Mouse (Mus musculus): ENCODE data around the gene Nin. TPM values are rescaled to one million over a fixed set of nuclear protein-coding genes. Genes with fewer than 3 reads are reported as not detected.

Gene Nin
- polyA plus RNA-seq, 1 experiment from 2014 or later, result 3.6 TPM

DNA sequence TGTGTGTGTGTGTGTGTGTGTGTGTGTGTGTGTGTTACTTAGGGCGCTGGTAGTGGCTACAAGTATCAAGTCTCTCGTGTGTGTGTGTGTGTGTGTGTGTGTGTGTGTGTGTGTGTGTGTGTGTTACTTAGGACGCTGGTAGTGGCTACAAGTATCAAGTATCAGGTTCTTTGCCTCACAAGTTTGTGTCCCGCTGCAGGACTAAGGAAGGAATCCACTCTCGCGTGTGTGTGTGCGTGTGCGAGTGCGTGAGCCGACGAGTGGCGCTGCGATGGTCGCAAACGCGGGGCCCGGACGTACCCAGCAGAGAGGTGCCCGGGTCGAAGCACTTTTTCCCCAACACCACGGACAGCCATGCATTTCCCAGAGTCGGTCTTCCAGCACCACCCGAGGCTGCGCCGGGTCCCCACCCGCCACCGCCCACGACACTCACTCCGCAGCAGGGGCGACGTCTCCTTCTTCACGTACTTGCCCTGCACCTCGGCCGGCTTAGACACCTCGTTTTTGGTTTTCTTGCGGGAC, 127.2 kb downstream of the Nin start:
- peak; percentile 53 for DNase-seq (ENCODE audit: low spot score)

DNA sequence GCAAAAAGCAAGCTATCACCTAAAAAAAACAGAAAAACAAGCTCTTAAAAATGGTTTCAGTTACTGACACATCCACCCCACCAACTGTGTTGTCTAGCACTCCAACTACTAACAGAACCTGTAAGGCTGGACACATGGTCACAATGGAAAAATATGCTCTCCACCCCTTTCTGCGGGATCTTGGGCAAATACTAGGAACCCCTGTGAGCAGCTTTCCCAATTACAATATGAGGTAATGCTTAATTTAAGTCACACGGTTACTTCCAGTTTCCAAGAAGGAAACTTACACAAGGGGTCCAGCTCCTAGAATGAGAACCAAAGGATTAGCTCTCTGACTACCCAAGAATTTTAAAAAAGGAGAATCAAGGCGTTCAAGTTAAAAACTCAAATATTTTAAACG, 128.0 kb downstream of the Nin start:
- Histone ChIP-seq H3K9me3 (ENCODE audit: control insufficient read depth, low read length) (no peaks in the 10 kb centered on the region), H3K27ac (replicated peaks) (0 out of 2 replicates have a peak overlapping the region, but pooled peaks have one; percentile 35), H3K27me3 (ENCODE audit: control insufficient read depth, insufficient read depth, low read length) (no peaks in the 10 kb centered on the region), H3K36me3 (ENCODE audit: control insufficient read depth, insufficient read depth, low read length) (no peaks in the 10 kb centered on the region; the same call in 1 of the 2 replicates), H3K4me3 (ENCODE audit: low read depth, low read length) (peak overlapping the region; percentile 83), H3K4me2 (replicated peaks; ENCODE audit: low read depth) (peak overlapping the region; percentile 84), H3K4me1 (replicated peaks; ENCODE audit: control insufficient read depth, insufficient read depth) (no peaks in the 10 kb centered on the region), H3K9ac (ENCODE audit: low read length) (peak overlapping the region; percentile 92; the same call in 1 of the 2 replicates)
- DNase-seq (ENCODE audit: low spot score) (peak; percentile 30), ATAC-seq (ENCODE audit: low FRiP score, low TSS enrichment) (no peak)
- TF ChIP-seq CTCF (IDR thresholded peaks at IDR 0.05; ENCODE audit: low read depth) (no peak), EP300 (optimal IDR thresholded peaks at IDR 0.05) (no peak)
- WGBS, result 16% methylated on average over 4 of the region's 4 CpGs

More for the DNA sequence above, 127.2 kb downstream of the Nin start:
- H3K9ac ChIP-seq (ENCODE audit: low read length), result peak overlapping the region; percentile 92
- no peaks in the 10 kb centered on the region for H3K9me3 ChIP-seq (ENCODE audit: control insufficient read depth, low read length)
- H3K27ac ChIP-seq (replicated peaks), result peak overlapping the region; percentile 94
- H3K36me3 ChIP-seq (ENCODE audit: control insufficient read depth, insufficient read depth, low read length), result no peaks in the 10 kb centered on the region; the same call in 1 of the 2 replicates
- H3K4me1 ChIP-seq (replicated peaks; ENCODE audit: control insufficient read depth, insufficient read depth), result no peaks in the 10 kb centered on the region
- no peak for TF ChIP-seq EP300 (optimal IDR thresholded peaks at IDR 0.05)
- no peak for TF ChIP-seq CTCF (IDR thresholded peaks at IDR 0.05; ENCODE audit: low read depth)
- WGBS, result 1% methylated on average over 36 of the region's 36 CpGs
- peak overlapping the region; percentile 83 for H3K4me3 ChIP-seq (ENCODE audit: low read depth, low read length)
- ATAC-seq (ENCODE audit: low FRiP score, low TSS enrichment), result peak; percentile 30
- peak overlapping the region; percentile 84 for H3K4me2 ChIP-seq (replicated peaks; ENCODE audit: low read depth)
- H3K27me3 ChIP-seq (ENCODE audit: control insufficient read depth, insufficient read depth, low read length), result no peaks in the 10 kb centered on the region

DNA sequence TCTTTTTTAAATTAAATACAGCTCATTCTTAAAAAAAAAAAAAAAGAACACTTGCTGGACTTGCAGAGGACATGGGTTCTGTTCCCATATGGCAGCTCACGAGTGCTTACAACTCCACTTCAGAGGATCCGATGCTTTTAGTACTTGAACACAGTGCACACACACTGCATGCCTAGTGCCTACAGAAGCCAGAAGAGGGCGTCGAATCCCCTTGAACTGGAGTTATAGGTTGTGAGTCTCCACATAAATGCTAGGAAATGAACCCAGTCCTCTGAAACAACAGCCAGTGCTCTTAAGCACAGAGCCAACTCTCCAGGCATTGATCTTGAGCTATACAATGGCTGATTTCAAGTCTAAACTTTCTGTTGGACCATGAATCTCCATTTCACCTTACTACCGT, 130.6 kb downstream of the Nin start:
- H3K27me3 ChIP-seq (ENCODE audit: control insufficient read depth, insufficient read depth, low read length), result no peaks in the 10 kb centered on the region
- 78% methylated on average over 5 of the region's 5 CpGs for WGBS
- no peaks in the 10 kb centered on the region for H3K9me3 ChIP-seq (ENCODE audit: control insufficient read depth, low read length)
- no peaks in the 10 kb centered on the region for H3K4me1 ChIP-seq (replicated peaks; ENCODE audit: control insufficient read depth, insufficient read depth)
- H3K27ac ChIP-seq (replicated peaks), result no peak overlapping the region
- no peak overlapping the region for H3K4me2 ChIP-seq (replicated peaks; ENCODE audit: low read depth)
- H3K36me3 ChIP-seq (ENCODE audit: control insufficient read depth, insufficient read depth, low read length), result no peaks in the 10 kb centered on the region; the same call in 1 of the 2 replicates
- no peak overlapping the region for H3K9ac ChIP-seq (ENCODE audit: low read length)
- DNase-seq (ENCODE audit: low spot score) (no peak), ATAC-seq (ENCODE audit: low FRiP score, low TSS enrichment) (no peak)
- H3K4me3 ChIP-seq (ENCODE audit: low read depth, low read length), result no peak overlapping the region
- TF ChIP-seq CTCF (IDR thresholded peaks at IDR 0.05; ENCODE audit: low read depth) (peak; percentile 60), EP300 (optimal IDR thresholded peaks at IDR 0.05) (no peak)

DNA sequence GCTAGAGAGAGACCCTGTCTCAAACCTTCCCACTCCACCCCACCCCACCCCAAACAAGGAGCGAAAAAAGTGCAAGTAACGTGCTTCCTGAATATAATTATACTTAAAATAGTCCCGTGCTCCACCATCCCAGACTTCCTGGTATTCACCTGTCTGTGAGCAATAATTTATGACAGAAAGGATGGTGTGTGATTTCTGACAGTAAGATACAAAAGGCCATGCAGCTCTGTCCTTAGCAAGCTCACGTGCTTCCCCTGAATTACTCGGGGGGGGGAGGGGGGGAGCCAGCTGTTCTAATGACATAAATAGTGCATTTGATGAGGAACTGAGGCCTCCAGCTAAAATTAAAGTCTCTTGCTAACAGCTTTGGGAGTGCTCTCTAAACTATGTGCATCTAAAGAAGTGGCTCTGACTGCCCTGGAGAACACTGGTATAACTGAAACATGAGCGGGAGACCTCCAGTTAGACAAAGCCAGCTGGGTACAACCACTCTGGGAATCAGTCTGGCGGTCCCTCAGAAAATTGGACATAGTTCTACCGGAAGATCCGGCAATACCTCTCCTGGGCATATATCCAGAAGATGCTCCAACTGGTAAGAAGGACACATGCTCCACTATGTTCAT, 136.0 kb downstream of the Nin start:
- Histone ChIP-seq H3K27ac (replicated peaks) (no peak overlapping the region), H3K4me3 (ENCODE audit: low read depth, low read length) (no peak overlapping the region), H3K36me3 (ENCODE audit: control insufficient read depth, insufficient read depth, low read length) (no peaks in the 10 kb centered on the region), H3K9me3 (ENCODE audit: control insufficient read depth, low read length) (no peaks in the 10 kb centered on the region), H3K4me2 (replicated peaks; ENCODE audit: low read depth) (no peak overlapping the region), H3K9ac (ENCODE audit: low read length) (no peak overlapping the region), H3K4me1 (replicated peaks; ENCODE audit: control insufficient read depth, insufficient read depth) (no peaks in the 10 kb centered on the region), H3K27me3 (ENCODE audit: control insufficient read depth, insufficient read depth, low read length) (no peaks in the 10 kb centered on the region)
- no peak for ATAC-seq (ENCODE audit: low FRiP score, low TSS enrichment)
- DNase-seq (ENCODE audit: low spot score), result no peak
- 52% methylated on average over 9 of the region's 9 CpGs for WGBS
- TF ChIP-seq CTCF (IDR thresholded peaks at IDR 0.05; ENCODE audit: low read depth) (no peak), EP300 (optimal IDR thresholded peaks at IDR 0.05) (no peak)

DNA sequence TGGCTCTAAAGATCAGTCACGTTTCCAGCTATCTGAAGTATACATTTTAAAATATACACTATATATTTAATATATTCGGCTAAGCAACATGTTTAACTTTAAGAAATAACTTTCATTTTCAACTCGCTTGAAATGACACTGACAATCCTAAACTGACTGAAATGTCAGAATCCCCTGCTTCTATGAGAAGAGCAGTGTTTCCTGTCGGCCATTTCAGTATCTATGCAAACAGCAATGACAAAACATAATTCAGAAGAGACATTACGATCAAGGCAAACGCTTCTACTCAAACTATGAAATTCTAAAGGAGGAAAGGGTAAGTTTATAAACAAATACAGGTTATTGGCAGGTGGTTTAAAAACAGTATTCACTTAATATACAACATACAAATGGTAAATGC, 136.8 kb downstream of the Nin start:
- H3K27me3 ChIP-seq (ENCODE audit: control insufficient read depth, insufficient read depth, low read length), result no peaks in the 10 kb centered on the region
- TF ChIP-seq EP300 (optimal IDR thresholded peaks at IDR 0.05), result no peak
- TF ChIP-seq CTCF (IDR thresholded peaks at IDR 0.05; ENCODE audit: low read depth), result no peak
- no peak overlapping the region for H3K27ac ChIP-seq (replicated peaks)
- no peaks in the 10 kb centered on the region for H3K36me3 ChIP-seq (ENCODE audit: control insufficient read depth, insufficient read depth, low read length)
- no peak overlapping the region for H3K4me2 ChIP-seq (replicated peaks; ENCODE audit: low read depth)
- no peak overlapping the region for H3K9ac ChIP-seq (ENCODE audit: low read length)
- 68% methylated on average over 6 of the region's 6 CpGs for WGBS
- DNase-seq (ENCODE audit: low spot score), result no peak
- H3K4me3 ChIP-seq (ENCODE audit: low read depth, low read length), result no peak overlapping the region
- H3K9me3 ChIP-seq (ENCODE audit: control insufficient read depth, low read length), result no peaks in the 10 kb centered on the region
- H3K4me1 ChIP-seq (replicated peaks; ENCODE audit: control insufficient read depth, insufficient read depth), result no peaks in the 10 kb centered on the region
- ATAC-seq (ENCODE audit: low FRiP score, low TSS enrichment), result no peak

DNA sequence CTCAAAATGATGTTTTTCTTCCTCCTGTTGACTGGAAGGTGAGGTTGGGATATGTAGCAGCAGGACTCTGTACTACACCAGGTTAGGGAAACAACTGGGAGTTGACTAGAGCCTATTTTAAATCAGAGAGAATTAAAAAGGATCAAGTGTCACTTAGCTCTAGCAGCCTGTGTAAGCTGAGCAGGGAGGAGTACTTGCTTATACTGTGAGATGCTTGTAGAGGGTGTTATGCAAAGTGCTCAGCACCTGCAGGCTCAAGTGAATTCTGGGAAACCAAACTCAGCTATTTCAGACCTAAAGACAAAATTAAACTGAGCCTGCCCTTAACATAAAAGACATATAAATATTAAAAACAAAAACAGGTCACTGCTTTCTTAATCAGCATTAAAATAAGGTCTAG, 139.9 kb downstream of the Nin start:
- Histone ChIP-seq H3K4me1 (replicated peaks; ENCODE audit: control insufficient read depth, insufficient read depth) (no peaks in the 10 kb centered on the region), H3K9ac (ENCODE audit: low read length) (no peak overlapping the region), H3K27ac (replicated peaks) (no peak overlapping the region), H3K4me2 (replicated peaks; ENCODE audit: low read depth) (no peak overlapping the region), H3K27me3 (ENCODE audit: control insufficient read depth, insufficient read depth, low read length) (no peaks in the 10 kb centered on the region), H3K36me3 (ENCODE audit: control insufficient read depth, insufficient read depth, low read length) (peaks cover 6% of the 10 kb centered on the region; the same call in 1 of the 2 replicates), H3K9me3 (ENCODE audit: control insufficient read depth, low read length) (no peaks in the 10 kb centered on the region), H3K4me3 (ENCODE audit: low read depth, low read length) (no peak overlapping the region)
- ATAC-seq (ENCODE audit: low FRiP score, low TSS enrichment), result no peak
- DNase-seq (ENCODE audit: low spot score), result no peak
- TF ChIP-seq EP300 (optimal IDR thresholded peaks at IDR 0.05) (no peak), CTCF (IDR thresholded peaks at IDR 0.05; ENCODE audit: low read depth) (no peak)
